Comparison of ENCODE assay signal across 30 mouse cellular contexts in the genomic region with DNA sequence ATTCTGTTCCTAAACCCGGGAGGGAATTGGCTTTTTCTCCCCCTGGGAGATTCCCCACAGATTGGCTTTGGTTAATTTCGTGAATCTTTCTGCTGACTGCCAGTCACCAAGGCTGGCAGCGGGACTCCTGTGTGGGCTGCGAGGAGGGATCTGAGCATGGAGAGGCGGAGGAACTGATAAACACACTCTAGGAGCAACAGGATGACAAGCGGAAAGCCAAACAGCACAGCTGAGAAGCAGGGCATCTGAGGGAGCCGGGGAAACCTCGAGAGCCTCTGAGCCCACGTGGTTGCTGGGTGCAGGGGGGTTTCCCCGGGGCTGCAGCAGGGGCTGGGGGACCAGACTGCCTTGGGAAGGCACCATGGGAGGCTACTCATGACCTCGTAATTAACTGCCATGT. TPM values are rescaled to one million over a fixed set of nuclear protein-coding genes. Genes with fewer than 3 reads are reported as not detected.
DNase-seq lines count a peak whose midpoint lies in the region; ATAC-seq and TF ChIP-seq lines count a peak whose summit lies in the region.
"Had no signal": no experiment of that assay in that cellular context is flagged by ENCODE, and none has a peak within 500 bp of the region (broad histone marks: within the 10 kb centered on the region; RNA-seq: fewer than 3 reads in every experiment).

No protein-coding gene starts in this region.

- no peak overlapping the region for H3K4me2 ChIP-seq in forebrain, postnatal 0 days (ENCODE audit: low read depth)
- no peak overlapping the region for H3K4me2 ChIP-seq in forebrain, embryonic 16.5 days (ENCODE audit: low read length)
- no peak overlapping the region for H3K4me2 ChIP-seq in midbrain, embryonic 13.5 days (replicated peaks)
- no peak overlapping the region for H3K4me2 ChIP-seq in midbrain, postnatal 0 days (ENCODE audit: low read depth, low read length, poor library complexity, severe bottlenecking)
- H3K4me2 ChIP-seq: liver, embryonic 15.5 days; lung, embryonic 15.5 days had no signal

- no peaks in the 10 kb centered on the region for H3K9me3 ChIP-seq in forebrain, postnatal 0 days (ENCODE audit: low read length)
- H3K9me3 ChIP-seq in forebrain, embryonic 16.5 days (ENCODE audit: control insufficient read depth, low read length), result no peaks in the 10 kb centered on the region
- no peaks in the 10 kb centered on the region for H3K9me3 ChIP-seq in midbrain, embryonic 13.5 days
- no peaks in the 10 kb centered on the region for H3K9me3 ChIP-seq in midbrain, postnatal 0 days (ENCODE audit: low read length)
- H3K9me3 ChIP-seq: heart, embryonic 10.5 days; liver, embryonic 15.5 days; lung, embryonic 15.5 days; megakaryocyte, embryonic 14.5 days had no signal

- DNase-seq in forebrain, postnatal 0 days, result peak; percentile 43
- DNase-seq in layer of hippocampus, adult 9-11 months, result peak; percentile 60
- DNase-seq in layer of hippocampus, adult 9-10 months (ENCODE audit: low spot score), result no peak
- no peak for DNase-seq in midbrain, postnatal 0 days (ENCODE audit: low spot score)
- peak; percentile 52 to 53 for DNase-seq in layer of hippocampus, postnatal 10 days (ENCODE audit: low spot score in 2 of 2)
- no peak for DNase-seq in thymus, postnatal 14 days
- DNase-seq: adrenal gland, postnatal 36 days; cerebellum, adult 11 months; cerebellum, postnatal 10 days; kidney, adult 11 months; kidney, postnatal 4 days; lung, postnatal 36 days; thymus, postnatal 36 days had no signal

- no peak overlapping the region for H3K9ac ChIP-seq in forebrain, postnatal 0 days
- no peak overlapping the region for H3K9ac ChIP-seq in forebrain, embryonic 16.5 days (replicated peaks; ENCODE audit: low read depth, low read length)
- 0 out of 2 replicates have a peak overlapping the region, but pooled peaks have one; percentile 3 for H3K9ac ChIP-seq in midbrain, embryonic 13.5 days (replicated peaks)
- no peak overlapping the region for H3K9ac ChIP-seq in midbrain, postnatal 0 days (replicated peaks; ENCODE audit: low read length, poor library complexity, severe bottlenecking)
- H3K9ac ChIP-seq: liver, embryonic 15.5 days; lung, embryonic 15.5 days had no signal

- WGBS in forebrain, postnatal 0 days, result 74% methylated on average over 11 of the region's 11 CpGs
- 87% methylated on average over 11 of the region's 11 CpGs for WGBS in forebrain, embryonic 16.5 days
- WGBS in midbrain, embryonic 13.5 days, result 89% methylated on average over 11 of the region's 11 CpGs
- 85% methylated on average over 10 of the region's 11 CpGs for WGBS in midbrain, postnatal 0 days

- TF ChIP-seq CTCF in forebrain, postnatal 0 days (IDR thresholded peaks at IDR 0.05; ENCODE audit: low read depth), result no peak
- TF ChIP-seq CTCF in midbrain, postnatal 0 days (IDR thresholded peaks at IDR 0.05), result no peak

- no peak overlapping the region for H3K4me3 ChIP-seq in forebrain, postnatal 0 days (ENCODE audit: low read depth, low read length)
- no peak overlapping the region for H3K4me3 ChIP-seq in forebrain, embryonic 16.5 days (replicated peaks; ENCODE audit: low read length)
- H3K4me3 ChIP-seq in midbrain, embryonic 13.5 days (replicated peaks), result no peak overlapping the region
- H3K4me3 ChIP-seq in midbrain, postnatal 0 days (ENCODE audit: low read depth, low read length), result no peak overlapping the region
- H3K4me3 ChIP-seq: heart, embryonic 10.5 days; liver, embryonic 15.5 days; lung, embryonic 15.5 days; megakaryocyte, embryonic 14.5 days had no signal

- peaks cover 11% of the 10 kb centered on the region for H3K4me1 ChIP-seq in forebrain, postnatal 0 days (ENCODE audit: insufficient read depth)
- peaks cover 18% of the 10 kb centered on the region for H3K4me1 ChIP-seq in forebrain, embryonic 16.5 days (replicated peaks; ENCODE audit: control insufficient read depth, insufficient read depth, low read length)
- peaks cover 34% of the 10 kb centered on the region for H3K4me1 ChIP-seq in midbrain, embryonic 13.5 days (replicated peaks)
- peaks cover 13% of the 10 kb centered on the region; the same call in 1 of the 2 replicates for H3K4me1 ChIP-seq in midbrain, postnatal 0 days (ENCODE audit: insufficient read depth, low read length)

- H3K36me3 ChIP-seq in forebrain, postnatal 0 days (ENCODE audit: insufficient read depth), result peaks cover 13% of the 10 kb centered on the region; the same call in 1 of the 2 replicates
- H3K36me3 ChIP-seq in forebrain, embryonic 16.5 days (ENCODE audit: control insufficient read depth, insufficient read depth), result peaks cover 4% of the 10 kb centered on the region; the same call in 1 of the 2 replicates
- H3K36me3 ChIP-seq in midbrain, embryonic 13.5 days, result peaks cover 25% of the 10 kb centered on the region
- 0 out of 2 replicates have a peak, but pooled peaks cover 3% of the 10 kb centered on the region for H3K36me3 ChIP-seq in midbrain, postnatal 0 days (ENCODE audit: insufficient read depth, low read length)
- H3K36me3 ChIP-seq: liver, embryonic 15.5 days; lung, embryonic 15.5 days had no signal

- no peak for ATAC-seq in forebrain, postnatal 0 days
- ATAC-seq in forebrain, embryonic 16.5 days, result no peak
- no peak for ATAC-seq in midbrain, embryonic 13.5 days
- no peak for ATAC-seq in midbrain, postnatal 0 days (ENCODE audit: low FRiP score)
- ATAC-seq: CD4-positive, CD25-positive, alpha-beta regulatory T cell, adult 4 months; midbrain, embryonic 16.5 days had no signal

- H3K27ac ChIP-seq in forebrain, postnatal 0 days (ENCODE audit: low read depth, low read length), result no peak overlapping the region
- H3K27ac ChIP-seq in forebrain, embryonic 16.5 days (ENCODE audit: low read length), result no peak overlapping the region
- no peak overlapping the region for H3K27ac ChIP-seq in midbrain, embryonic 13.5 days
- no peak overlapping the region for H3K27ac ChIP-seq in midbrain, postnatal 0 days (ENCODE audit: low read depth, low read length)
- H3K27ac ChIP-seq: heart, embryonic 10.5 days; liver, embryonic 15.5 days; lung, embryonic 15.5 days had no signal

- no peaks in the 10 kb centered on the region for H3K27me3 ChIP-seq in forebrain, postnatal 0 days (ENCODE audit: insufficient read depth, low read length)
- H3K27me3 ChIP-seq in forebrain, embryonic 16.5 days (replicated peaks; ENCODE audit: control insufficient read depth, insufficient read depth, low read length), result no peaks in the 10 kb centered on the region
- H3K27me3 ChIP-seq in midbrain, embryonic 13.5 days, result no peaks in the 10 kb centered on the region
- no peaks in the 10 kb centered on the region for H3K27me3 ChIP-seq in midbrain, postnatal 0 days (ENCODE audit: insufficient read depth, low read length)
- H3K27me3 ChIP-seq: liver, embryonic 15.5 days; lung, embryonic 15.5 days; megakaryocyte, embryonic 14.5 days had no signal

RNA-seq across cellular contexts. Expression of a gene that starts 4.3 kb away (rescaled TPM):
- total RNA-seq in forebrain, postnatal 0 days (2014; rRNA removed), result 41.2 and 43.1 TPM in 2 replicates
- 134 and 145 TPM in 2 replicates for polyA plus RNA-seq in forebrain, postnatal 0 days (2015; fragmentation: Nextera tagmentation; extraction: Ambion mirVana)
- polyA plus RNA-seq in forebrain, embryonic 16.5 days (2015; fragmentation: Nextera tagmentation; extraction: Ambion mirVana), result 113 and 114 TPM in 2 replicates
- polyA plus RNA-seq in midbrain, embryonic 13.5 days (2015; fragmentation: Nextera tagmentation; extraction: Ambion mirVana), result 115 and 121 TPM in 2 replicates
- 29.5 and 37.3 TPM in 2 replicates for total RNA-seq in midbrain, postnatal 0 days (2014; rRNA removed)
- polyA plus RNA-seq in midbrain, postnatal 0 days (2015; fragmentation: Nextera tagmentation; extraction: Ambion mirVana), result 116 and 120 TPM in 2 replicates
- 10 to 100 TPM; 28.3 to 31.0 TPM for total RNA-seq in layer of hippocampus, postnatal 10 days (2021)

RNA-seq across cellular contexts. Expression of a gene that starts 36.6 kb away (rescaled TPM):
- total RNA-seq in forebrain, postnatal 0 days (2014; rRNA removed), result 0.33 and 0.77 TPM in 2 replicates
- 1.8 and 2.8 TPM in 2 replicates for polyA plus RNA-seq in forebrain, postnatal 0 days (2015; fragmentation: Nextera tagmentation; extraction: Ambion mirVana)
- polyA plus RNA-seq in forebrain, embryonic 16.5 days (2015; fragmentation: Nextera tagmentation; extraction: Ambion mirVana), result not detected in 2 replicates
- 1.4 and 3.1 TPM in 2 replicates for polyA plus RNA-seq in midbrain, embryonic 13.5 days (2015; fragmentation: Nextera tagmentation; extraction: Ambion mirVana)
- 0.61 and 3.6 TPM in 2 replicates for total RNA-seq in midbrain, postnatal 0 days (2014; rRNA removed)
- polyA plus RNA-seq in midbrain, postnatal 0 days (2015; fragmentation: Nextera tagmentation; extraction: Ambion mirVana), result 1.9 and 3.3 TPM in 2 replicates
- total RNA-seq in layer of hippocampus, postnatal 10 days (2021), result 1 to 10 TPM; 6.6 to 6.9 TPM
- total RNA-seq: adrenal gland, postnatal 36 days; ES-E14; hematopoietic stem cell, adult 5-6 weeks had no signal
- polyA plus RNA-seq: CD4-positive, CD25-positive, alpha-beta regulatory T cell, adult 4 months; embryonic facial prominence, embryonic 11.5 days; forebrain, embryonic 11.5 days; liver, embryonic 15.5 days; spleen, adult 2 months had no signal

RNA-seq across cellular contexts. Expression of a gene that starts 49.7 kb away (rescaled TPM):
- 9.8 and 13.6 TPM in 2 replicates for total RNA-seq in forebrain, postnatal 0 days (2014; rRNA removed)
- 6.8 and 10.1 TPM in 2 replicates for polyA plus RNA-seq in forebrain, postnatal 0 days (2015; fragmentation: Nextera tagmentation; extraction: Ambion mirVana)
- 6.9 and 7.1 TPM in 2 replicates for polyA plus RNA-seq in forebrain, embryonic 16.5 days (2015; fragmentation: Nextera tagmentation; extraction: Ambion mirVana)
- 8.0 and 9.0 TPM in 2 replicates for polyA plus RNA-seq in midbrain, embryonic 13.5 days (2015; fragmentation: Nextera tagmentation; extraction: Ambion mirVana)
- total RNA-seq in midbrain, postnatal 0 days (2014; rRNA removed), result 22.3 and 22.6 TPM in 2 replicates
- polyA plus RNA-seq in midbrain, postnatal 0 days (2015; fragmentation: Nextera tagmentation; extraction: Ambion mirVana), result 15.7 and 16.7 TPM in 2 replicates
- 10 to 100 TPM; 36.4 to 40.3 TPM for total RNA-seq in layer of hippocampus, postnatal 10 days (2021)
- total RNA-seq: ES-E14; gastrocnemius, adult 8-10 months; hematopoietic stem cell, adult 5-6 weeks had no signal
- polyA plus RNA-seq: CD4-positive, CD25-positive, alpha-beta regulatory T cell, adult 4 months; gonadal fat pad, adult 2 months; heart, embryonic 10.5 days; heart, postnatal 0 days; kidney, embryonic 16.5 days; liver, embryonic 15.5 days; lung, embryonic 15.5 days; spleen, adult 2 months had no signal

Comparison
In these comparisons a context has a peak if more than half of its experiments do, and no peak if none do; other contexts are left out.
1. DNase-seq: peak in forebrain, postnatal 0 days (single experiment), layer of hippocampus, adult 9-11 months (single experiment) and layer of hippocampus, postnatal 10 days (2 of 2); none in layer of hippocampus, adult 9-10 months (single experiment), midbrain, postnatal 0 days (single experiment) and thymus, postnatal 14 days (single experiment).